Mouse (Mus musculus) spleen, adult 2 months (tissue): ENCODE measurements around the gene Nav2.

ENCODE experiments used
- CTCF ChIP-seq: fragments of 200-500 bp; IDR thresholded peaks from 2 replicates; pipeline ENCODE4 v1.5.1; 2011; ENCODE audit warnings: mild to moderate bottlenecking, inconsistent platforms; ENCODE audit not compliant: insufficient read depth, insufficient read length, insufficient replicate concordance; ENCODE audit errors: extremely low read depth
- POLR2A ChIP-seq: fragments of 200-500 bp; IDR thresholded peaks from 2 replicates; pipeline ENCODE4 v1.6.1; 2011; ENCODE audit warnings: low read depth, low read length, inconsistent platforms

- TF ChIP-seq CTCF (no peak), POLR2A (no peak)
These were observed 26.3 kb downstream of the Nav2 start for GRCm38 (mm10) chr7:48934816-48935215.
